Mouse (Mus musculus) gastrocnemius, postnatal 25 days (tissue): ENCODE measurements around the gene Hnrnpm. TPM values are rescaled to one million over a fixed set of nuclear protein-coding genes. Genes with fewer than 3 reads are reported as not detected.
"Not testable (repeated sequence)": the region's sequence is repeated elsewhere in the genome, so short reads cannot be mapped to it uniquely, and the experiment has no call there.

Source experiments
- DNase-seq: peaks from one replicate; pipeline ENCODE4 v3.0.0; 2022
- long read RNA-seq, 2 experiments: library from polyadenylated mRNA; stranded (forward); transcript quantifications; one replicate each; pipeline ENCODE4 v2.0.0; 2021
- total RNA-seq, 2 experiments: library from RNA; stranded (reverse); gene quantifications; 1 replicate in 1 of 2; 2 replicates in 1 of 2; pipeline ENCODE4 v1.2.3; 2021

Gene Hnrnpm
- total RNA-seq, result 10 to 100 TPM; 62.7 to 70.9 TPM
- long read RNA-seq, experiment 1, partial matches to known transcripts, result 25 of 31 reads
- long read RNA-seq, experiment 1, other reads (novel, unspliced or antisense), result 5 of 31 reads
- long read RNA-seq, experiment 2, partial matches to known transcripts, result 12 of 26 reads
- long read RNA-seq, experiment 2, other reads (novel, unspliced or antisense), result 14 of 26 reads

DNA sequence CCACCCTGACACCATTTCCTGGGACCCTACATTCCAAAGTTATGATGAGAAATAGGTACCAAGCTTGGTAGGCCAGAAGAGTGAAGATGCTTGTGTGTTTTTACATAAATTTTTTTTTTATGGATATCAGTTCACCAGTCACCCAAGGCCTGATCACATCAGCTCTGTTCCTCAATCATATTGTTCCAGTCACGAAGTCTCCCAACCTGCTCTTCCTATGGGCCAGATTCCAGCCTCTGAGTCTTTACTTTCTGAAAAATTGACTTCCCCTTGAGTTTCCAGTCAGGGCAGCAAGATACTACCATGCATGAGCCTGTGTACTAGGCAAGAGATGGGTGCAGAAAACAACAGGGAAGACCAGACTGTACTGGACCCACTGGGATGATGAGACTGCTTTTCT, at the start of gene Hnrnpm:
Gene Hnrnpm, minus strand, starts transcription at position 101 of the 400 bp plus-strand sequence.
- DNase-seq, result no peak

DNA sequence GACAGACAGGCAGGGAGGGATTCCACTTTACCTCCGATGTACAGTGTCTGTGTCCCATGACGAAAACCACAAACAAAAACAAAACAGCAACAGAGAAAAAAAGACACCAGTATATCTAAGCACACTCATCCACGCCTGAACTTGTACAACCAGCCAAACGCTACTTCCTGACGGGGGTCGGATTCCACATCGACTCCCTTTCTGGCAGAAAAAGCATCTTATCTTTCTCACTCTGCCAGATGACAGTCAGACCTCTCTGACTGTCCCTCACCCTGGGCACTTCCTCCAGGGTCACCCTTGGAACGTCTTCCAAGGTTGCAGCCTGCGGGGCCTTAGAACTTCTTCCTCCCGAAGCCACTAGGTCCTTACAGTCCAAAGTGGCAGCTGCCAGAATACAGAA, 46.9 kb upstream of the Hnrnpm start:
- DNase-seq, result not testable (repeated sequence)

GRCm38 (mm10) chr17:33732556-33733083, 46.0 kb upstream of the Hnrnpm start:
- not testable (repeated sequence) for DNase-seq

- DNase-seq, result no peak
Measured at GRCm38 (mm10) chr17:33729215-33729614, 42.6 kb upstream of the Hnrnpm start.

DNA sequence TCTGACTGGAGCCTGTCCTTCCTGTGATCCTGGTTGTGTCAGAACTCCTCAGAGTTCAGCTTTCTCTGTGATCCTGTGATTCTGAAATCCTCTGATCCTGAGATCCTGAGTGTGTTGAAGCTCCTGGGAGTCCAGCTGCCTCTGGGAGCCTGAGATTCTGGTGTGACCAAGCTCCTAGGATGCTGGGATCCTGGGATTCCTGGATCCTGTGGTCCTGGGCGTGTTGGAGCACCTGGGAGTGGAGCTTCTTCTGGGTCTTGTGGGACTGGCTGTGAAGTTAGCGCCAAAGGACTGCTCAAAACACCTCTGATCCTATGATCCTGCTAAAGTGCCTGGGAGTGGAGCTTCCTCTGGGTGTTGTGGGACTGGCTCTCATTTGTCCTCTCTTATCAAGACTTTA, 41.7 kb upstream of the Hnrnpm start:
- DNase-seq, result no peak

DNA sequence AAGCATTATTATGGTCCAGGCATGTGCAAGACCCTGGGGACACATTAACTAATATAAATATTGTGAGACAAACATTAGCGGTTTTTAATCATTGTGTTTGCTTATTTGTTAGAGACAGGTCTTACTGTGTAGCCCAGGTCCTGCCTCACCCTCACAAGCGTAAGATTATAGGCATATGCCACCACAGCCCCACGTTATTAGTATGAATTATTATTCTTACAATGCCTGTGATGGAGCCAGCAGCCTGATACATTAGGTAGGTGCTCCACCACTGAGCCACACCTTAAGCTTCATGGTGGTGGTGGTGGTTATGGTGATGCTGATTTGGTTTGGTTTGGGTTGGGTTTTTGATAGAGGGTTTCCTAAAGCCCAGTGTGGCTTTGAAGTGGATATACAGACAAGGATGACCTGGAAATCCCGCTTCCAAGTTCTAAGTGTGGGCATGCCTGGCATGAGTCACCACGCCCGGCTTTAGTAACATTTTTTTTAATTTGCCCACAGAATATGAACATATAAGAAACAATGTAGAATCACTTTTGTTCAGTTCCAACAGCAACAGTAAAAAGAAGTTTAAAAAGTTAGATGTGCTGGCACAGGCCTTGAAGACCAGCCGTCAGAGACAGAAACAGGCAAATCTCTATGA, 33.2 kb upstream of the Hnrnpm start:
- no peak for DNase-seq

DNA sequence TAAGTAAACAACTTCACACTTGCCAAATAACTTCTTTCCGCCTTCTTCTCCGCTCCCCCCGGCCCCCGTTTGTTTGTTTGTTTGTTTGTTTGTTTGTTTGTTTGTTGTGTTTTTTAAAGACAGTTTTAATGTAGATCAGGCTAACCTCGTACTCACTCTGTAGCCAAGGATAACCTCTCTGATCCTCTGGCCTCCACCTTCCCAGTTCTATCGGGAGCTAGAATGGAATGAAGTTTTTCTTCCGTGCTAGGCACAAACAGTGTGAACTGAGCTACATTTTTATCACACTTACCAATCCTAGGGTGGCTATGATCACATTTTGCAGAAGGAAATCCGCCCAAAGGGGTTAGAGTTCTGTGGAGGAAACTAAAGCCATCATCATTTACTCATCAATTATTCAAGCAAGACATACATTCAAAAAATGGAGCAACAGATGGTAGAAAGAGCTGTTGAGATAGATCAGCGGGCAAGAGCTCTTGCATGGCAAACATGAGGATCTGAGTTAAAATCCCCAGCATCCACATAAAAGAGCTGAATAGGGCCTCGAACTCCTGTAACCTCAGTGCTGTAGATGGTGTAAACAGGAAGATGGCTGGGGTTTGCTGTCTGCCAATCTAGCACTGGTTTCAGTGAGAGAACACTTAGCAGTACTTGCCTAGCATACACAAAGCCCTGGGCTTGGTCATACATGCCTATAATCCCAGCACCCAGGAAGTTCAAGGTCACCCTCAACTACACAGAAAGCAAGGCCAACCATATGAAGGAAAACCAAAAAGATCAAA, 32.5 kb upstream of the Hnrnpm start:
- DNase-seq, result no peak

- DNase-seq, result peak; percentile 98
Measured at GRCm38 (mm10) chr17:33718384-33718881, 31.8 kb upstream of the Hnrnpm start, which contains the start of gene March2. TSS of gene March2 (minus strand) at chr17:33718670.

DNA sequence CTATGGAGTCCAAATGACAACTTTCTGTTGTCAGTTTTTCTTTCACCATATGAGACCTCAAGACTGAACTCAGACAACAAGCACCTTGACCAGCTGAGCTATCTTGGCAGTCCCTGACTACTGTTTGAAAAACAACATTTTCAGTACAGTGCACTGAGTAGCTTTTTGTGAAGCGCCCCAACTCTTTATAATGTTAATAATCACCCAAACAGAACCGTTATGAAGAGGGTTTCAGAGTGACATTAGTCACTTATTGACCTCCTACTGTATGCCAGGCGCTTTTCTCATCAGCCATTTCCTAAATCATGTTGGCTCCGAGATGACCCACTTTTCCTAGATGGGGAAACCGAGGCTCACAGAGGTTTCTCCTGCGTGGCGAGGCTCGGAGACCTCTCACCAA, 31.3 kb upstream of the Hnrnpm start:
- no peak for DNase-seq

- DNase-seq, result no peak
Measured at GRCm38 (mm10) chr17:33717246-33717645, 30.6 kb upstream of the Hnrnpm start.

- DNase-seq, result no peak
Measured at GRCm38 (mm10) chr17:33714779-33715178, 28.1 kb upstream of the Hnrnpm start.

DNA sequence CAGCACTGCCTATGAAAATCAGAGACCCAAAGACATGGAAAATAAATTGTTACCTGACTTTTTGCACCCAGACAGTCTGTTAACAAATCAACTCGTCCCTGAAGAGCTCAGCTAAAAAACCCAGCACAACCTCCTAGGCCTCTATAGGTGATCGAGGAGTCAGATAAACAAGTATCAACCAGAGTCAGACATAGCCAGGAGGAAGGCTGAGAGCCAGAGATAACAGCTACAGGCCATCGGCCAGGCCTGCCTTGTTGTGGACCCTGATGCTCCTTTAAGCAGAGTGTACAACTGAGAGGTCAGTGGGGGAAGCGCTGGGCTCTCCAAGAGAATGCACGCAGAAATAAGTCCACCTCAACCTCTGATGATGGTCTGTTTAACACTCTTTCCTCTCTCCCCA, 26.6 kb upstream of the Hnrnpm start:
- no peak for DNase-seq

DNA sequence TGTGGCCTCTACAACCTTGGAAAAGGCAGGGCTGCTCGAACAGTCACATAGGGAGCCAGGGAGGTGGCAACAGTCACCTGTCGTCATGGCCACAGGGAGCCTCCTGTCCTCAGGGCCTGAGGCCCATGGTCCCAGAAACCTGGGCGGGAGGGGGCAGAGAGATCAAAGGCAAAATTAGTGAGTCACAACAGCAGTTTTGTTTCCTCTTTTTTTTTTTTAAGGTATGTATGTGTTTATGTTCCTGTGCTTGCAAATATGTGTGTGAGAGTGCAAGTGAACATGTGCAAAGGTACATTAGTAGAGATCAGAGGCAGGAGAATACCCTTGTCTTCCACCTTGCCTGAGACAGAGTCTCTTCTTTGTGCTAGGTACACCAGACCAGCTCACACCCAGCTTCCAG, 23.2 kb upstream of the Hnrnpm start:
- DNase-seq, result no peak

- no peak for DNase-seq
Measured at GRCm38 (mm10) chr17:33703091-33703490, 16.4 kb upstream of the Hnrnpm start.

DNA sequence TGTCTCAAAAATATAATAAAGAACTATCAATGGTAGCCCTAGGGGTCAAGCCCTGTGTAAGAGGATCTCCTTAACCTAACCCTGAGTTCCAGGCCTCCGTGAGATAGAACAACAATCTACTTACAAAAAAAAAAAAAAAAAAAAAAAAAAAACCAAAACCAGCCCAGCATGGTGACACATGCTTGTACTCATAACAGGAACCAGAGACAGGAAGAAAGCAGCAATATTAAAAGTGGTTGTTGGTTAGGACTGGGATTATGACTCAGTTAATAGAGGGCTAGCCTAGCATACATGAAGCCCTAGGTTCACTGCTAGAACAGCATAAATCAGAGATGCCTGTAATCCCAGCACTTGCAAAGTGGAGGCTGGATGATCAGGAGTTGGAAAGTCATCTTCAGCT, 15.5 kb upstream of the Hnrnpm start:
- no peak for DNase-seq

GRCm38 (mm10) chr17:33695471-33695870, 8.8 kb upstream of the Hnrnpm start:
- no peak for DNase-seq

- DNase-seq, result peak; percentile 97
Measured at GRCm38 (mm10) chr17:33685249-33685653, 1.4 kb downstream of the Hnrnpm start.

- peak; percentile 37 for DNase-seq
Measured at GRCm38 (mm10) chr17:33684671-33685231, 1.9 kb downstream of the Hnrnpm start.

DNA sequence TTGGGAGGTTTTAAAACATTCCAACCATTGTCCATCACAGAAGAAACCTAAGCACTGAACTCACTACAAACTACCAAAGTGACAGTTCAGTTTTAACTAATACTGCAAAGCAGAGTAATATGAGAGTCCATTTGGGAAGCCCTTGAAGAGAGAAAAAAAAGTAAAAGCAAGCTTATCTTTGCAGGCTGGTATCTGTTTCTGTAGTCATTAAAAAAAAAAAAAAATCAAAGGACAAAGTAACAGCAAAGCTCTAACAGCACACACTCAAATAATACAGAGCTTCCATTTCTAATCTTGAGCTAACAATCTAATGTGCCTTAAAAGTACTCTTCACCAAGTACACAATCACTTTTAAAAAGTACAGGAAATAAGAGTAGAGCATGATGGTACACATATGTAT, 4.9 kb downstream of the Hnrnpm start:
- no peak for DNase-seq

- no peak for DNase-seq
Measured at GRCm38 (mm10) chr17:33678771-33679170, 7.9 kb downstream of the Hnrnpm start.

GRCm38 (mm10) chr17:33676086-33676485, 10.6 kb downstream of the Hnrnpm start:
- no peak for DNase-seq

DNA sequence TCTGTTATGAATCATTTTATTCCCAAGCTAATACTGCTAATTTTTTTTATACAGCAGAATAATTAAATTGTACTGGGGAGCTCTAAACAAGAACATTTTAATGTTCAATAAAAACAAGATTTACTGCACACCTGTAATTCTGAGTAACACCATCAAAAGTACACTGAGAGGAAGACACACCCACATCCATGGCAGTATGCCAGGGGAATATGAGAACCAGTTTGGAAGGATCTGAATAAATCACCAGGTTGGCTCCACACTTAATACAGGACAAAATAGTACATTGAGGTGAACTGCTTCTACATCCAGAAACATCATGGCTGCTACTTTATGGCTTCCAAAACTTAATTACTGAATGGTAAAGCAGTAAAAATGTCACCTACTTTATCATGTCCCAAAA, 11.2 kb downstream of the Hnrnpm start:
- no peak for DNase-seq

DNA sequence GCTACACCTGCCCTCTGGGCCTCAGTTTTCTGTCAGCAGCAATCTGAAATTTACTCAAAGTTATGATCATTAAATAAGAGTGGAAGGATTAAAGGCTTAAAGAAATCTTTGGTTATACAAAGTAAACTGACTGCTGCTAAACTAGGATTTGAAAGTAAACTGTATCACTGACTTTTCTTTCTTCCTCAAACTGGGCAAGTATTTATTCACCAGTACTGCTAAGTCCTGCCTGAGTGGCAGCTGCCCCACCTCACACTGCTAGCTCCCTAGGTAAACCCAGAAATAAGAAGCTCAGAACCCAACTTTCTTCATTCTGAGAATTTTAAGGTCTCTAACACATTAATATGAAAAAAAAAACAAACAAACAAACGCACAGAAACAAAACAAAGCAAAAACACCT, 12.8 kb downstream of the Hnrnpm start:
- no peak for DNase-seq
